Mouse (Mus musculus) MEL (cell line): ENCODE data around the gene Gmpr2. TPM values are rescaled to one million over a fixed set of nuclear protein-coding genes. Genes with fewer than 3 reads are reported as not detected.

Source experiments
- DNase-seq: peaks from one replicate; pipeline ENCODE4 v3.0.0; 2011; ENCODE audit warnings: low read depth, low spot score
- H3K27ac ChIP-seq: 2 replicates; pipeline ENCODE4 v1.5.1; 2012; ENCODE audit warnings: low read depth, mild to moderate bottlenecking, control low read depth, low read length, moderate library complexity; ENCODE audit not compliant: control insufficient read depth
- H3K27me3 ChIP-seq, 2 experiments: fragments of 150-350 bp in 1 of 2; sonication (generic) in 1 of 2; 2 replicates each; pipeline ENCODE4 v1.6.1; 2012; ENCODE audit warnings: low read length in 2 of 2, mild to moderate bottlenecking in 2 of 2, improper control_type of control experiment in 1 of 2, moderate library complexity in 1 of 2; ENCODE audit not compliant: insufficient read depth in 2 of 2, control insufficient read depth in 1 of 2
- H3K36me3 ChIP-seq, 2 experiments: 2 replicates each; pipeline ENCODE4 v1.6.1; 2012 to 2014; ENCODE audit warnings: low read length in 2 of 2, improper control_type of control experiment in 1 of 2, inconsistent platforms in 1 of 2, mild to moderate bottlenecking in 1 of 2; ENCODE audit not compliant: insufficient read depth in 2 of 2, control insufficient read depth in 1 of 2
- H3K4me1 ChIP-seq, 2 experiments: fragments of 150-350 bp in 1 of 2; sonication (generic) in 1 of 2; 2 replicates each; pipeline ENCODE4 v1.6.1; 2012; ENCODE audit warnings: low read length in 2 of 2, improper control_type of control experiment in 1 of 2, mild to moderate bottlenecking in 1 of 2; ENCODE audit not compliant: insufficient read depth in 2 of 2, control insufficient read depth in 1 of 2
- H3K4me3 ChIP-seq, 2 experiments: fragments of 150-350 bp in 1 of 2; sonication (generic) in 1 of 2; 2 replicates each; pipeline ENCODE4 v1.5.1; 2012; ENCODE audit warnings: low read depth in 2 of 2, low read length in 2 of 2, mild to moderate bottlenecking in 2 of 2, moderate library complexity in 2 of 2, control low read depth in 1 of 2, improper control_type of control experiment in 1 of 2; ENCODE audit not compliant: control insufficient read depth in 1 of 2, insufficient read depth in 1 of 2
- H3K79me2 ChIP-seq: 2 replicates; pipeline ENCODE4 v1.6.1; 2012; ENCODE audit warnings: mild to moderate bottlenecking, low read length, moderate library complexity; ENCODE audit not compliant: control insufficient read depth, poor library complexity, insufficient read depth
- H3K9ac ChIP-seq: 2 replicates; pipeline ENCODE4 v1.6.1; 2012; ENCODE audit warnings: low read depth, mild to moderate bottlenecking, control low read depth, low read length, moderate library complexity; ENCODE audit not compliant: control insufficient read depth, poor library complexity, severe bottlenecking
- H3K9me3 ChIP-seq: fragments of 150-350 bp; sonication (generic); replicated peaks from 2 replicates; pipeline ENCODE4 v1.6.1; 2012; ENCODE audit warnings: mild to moderate bottlenecking, low read length, improper control_type of control experiment, moderate library complexity; ENCODE audit not compliant: insufficient read depth
- BHLHE40 ChIP-seq: IDR thresholded peaks from 2 replicates; pipeline ENCODE4 v1.6.1; 2012; ENCODE audit warnings: low read depth, mild to moderate bottlenecking, inconsistent platforms, low read length, improper control_type of control experiment, borderline replicate concordance
- CHD1 ChIP-seq: IDR thresholded peaks from 2 replicates; pipeline ENCODE4 v1.6.1; 2012; ENCODE audit warnings: low read depth, mild to moderate bottlenecking, inconsistent platforms, low read length, improper control_type of control experiment
- CTCF ChIP-seq, 3 experiments: IDR thresholded peaks in 2 of 3; conservative IDR thresholded peaks in 1 of 3; 2 replicates each; pipeline ENCODE4 v1.5.1; 2011 to 2012; ENCODE audit warnings: low read length in 3 of 3, low read depth in 2 of 3, mild to moderate bottlenecking in 2 of 3, improper control_type of control experiment in 1 of 3, inconsistent platforms in 1 of 3, mixed read lengths in 1 of 3, moderate library complexity in 1 of 3; ENCODE audit not compliant: control insufficient read depth in 1 of 3, insufficient read depth in 1 of 3, poor library complexity in 1 of 3, severe bottlenecking in 1 of 3
- E2F4 ChIP-seq: IDR thresholded peaks from 2 replicates; pipeline ENCODE4 v1.6.1; 2011; ENCODE audit warnings: low read depth, low read length, improper control_type of control experiment, borderline replicate concordance
- ELF1 ChIP-seq: IDR thresholded peaks from 2 replicates; pipeline ENCODE4 v1.6.1; 2014; ENCODE audit warnings: low read depth, mild to moderate bottlenecking, inconsistent platforms, low read length, improper control_type of control experiment, moderate library complexity
- ETS1 ChIP-seq: IDR thresholded peaks from 2 replicates; pipeline ENCODE4 v1.6.1; 2012; ENCODE audit warnings: low read depth, mild to moderate bottlenecking, inconsistent platforms, low read length, improper control_type of control experiment, moderate library complexity
- GABPA ChIP-seq: IDR thresholded peaks from 2 replicates; pipeline ENCODE4 v1.6.1; 2012; ENCODE audit warnings: low read depth, mild to moderate bottlenecking, inconsistent platforms, low read length, improper control_type of control experiment, moderate library complexity
- KAT2A ChIP-seq: conservative IDR thresholded peaks from 2 replicates; pipeline ENCODE4 v1.6.1; 2012; ENCODE audit warnings: low read depth, low read length, improper control_type of control experiment, inconsistent platforms
- MAZ ChIP-seq: IDR thresholded peaks from 2 replicates; pipeline ENCODE4 v1.6.1; 2012; ENCODE audit warnings: low read depth, mild to moderate bottlenecking, inconsistent platforms, low read length, improper control_type of control experiment
- POLR2A ChIP-seq, 2 experiments: IDR thresholded peaks; 2 replicates each; pipeline ENCODE4 v1.6.1; 2011 to 2012; ENCODE audit warnings: low read length in 2 of 2, mild to moderate bottlenecking in 2 of 2, control low read depth in 1 of 2, improper control_type of control experiment in 1 of 2, low read depth in 1 of 2, moderate library complexity in 1 of 2; ENCODE audit not compliant: control insufficient read depth in 1 of 2, insufficient read depth in 1 of 2, poor library complexity in 1 of 2
- RAD21 ChIP-seq: IDR thresholded peaks from 2 replicates; pipeline ENCODE4 v1.6.1; 2011; ENCODE audit warnings: mild to moderate bottlenecking, low read depth, low read length, improper control_type of control experiment
- RCOR1 ChIP-seq: IDR thresholded peaks from 2 replicates; pipeline ENCODE4 v1.6.1; 2012; ENCODE audit warnings: low read depth, mild to moderate bottlenecking, inconsistent platforms, low read length, improper control_type of control experiment
- SIN3A ChIP-seq: IDR thresholded peaks from 2 replicates; pipeline ENCODE4 v1.6.1; 2012; ENCODE audit warnings: low read length, improper control_type of control experiment, inconsistent platforms
- TBP ChIP-seq: IDR thresholded peaks from 2 replicates; pipeline ENCODE4 v1.8.0; 2011; ENCODE audit warnings: low read depth, low read length, improper control_type of control experiment
- ZC3H11A ChIP-seq: IDR thresholded peaks from 2 replicates; pipeline ENCODE4 v1.6.1; 2012; ENCODE audit warnings: low read depth, mild to moderate bottlenecking, inconsistent platforms, low read length, improper control_type of control experiment
- ZNF384 ChIP-seq: IDR thresholded peaks from 2 replicates; pipeline ENCODE4 v1.6.1; 2012; ENCODE audit warnings: low read depth, mild to moderate bottlenecking, inconsistent platforms, low read length, improper control_type of control experiment
- polyA plus RNA-seq, 2 experiments: library from polyadenylated mRNA; stranded (reverse) in 1 of 2; unstranded in 1 of 2; fragments of >175 nt in 1 of 2; fragments of >200 nt in 1 of 2; gene quantifications; 2 replicates each; pipeline versions ENCODE4 v1.2.1 to v1.2.4; 2012; ENCODE audit warnings: low replicate concordance in 2 of 2, low read depth in 1 of 2; ENCODE audit not compliant: insufficient read length in 2 of 2, insufficient read depth in 1 of 2, missing spikeins in 1 of 2
- total RNA-seq: library from RNA; depleted of rRNA; stranded (reverse); fragments of 300-350 nt; gene quantifications from 2 replicates; pipeline ENCODE4 v1.2.3, GENCODE M21; 2012

Gene Gmpr2
- total and polyA plus RNA-seq, 3 experiments, result 22.3 to 28.8 TPM; not detected in 1

DNA sequence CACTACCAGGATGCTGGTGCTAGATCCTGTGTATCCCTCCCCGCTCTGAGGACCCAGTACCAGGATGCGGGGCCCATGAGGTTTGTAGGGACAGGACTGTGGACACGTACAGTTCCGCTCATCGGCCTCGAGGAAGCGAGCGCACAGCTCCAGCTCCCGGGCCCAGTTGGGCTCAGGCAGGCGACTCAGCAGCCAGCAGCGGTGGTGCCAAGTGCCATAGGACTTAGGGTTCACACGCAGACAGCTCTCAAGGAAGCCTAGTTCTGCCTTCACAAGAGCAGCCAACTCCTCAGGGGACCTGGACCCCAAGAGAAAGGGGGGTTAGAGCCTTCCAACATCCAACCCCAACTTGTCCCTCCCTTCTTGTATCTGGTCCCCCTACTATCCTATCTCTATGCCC, 48.9 kb downstream of the Gmpr2 start:
- no peak for DNase-seq
- Histone ChIP-seq H3K9ac (no peak overlapping the region), H3K36me3 (peaks cover 0 to 14% of the 10 kb centered on the region in 2 experiments; a peak in 2 of 4 replicates), H3K4me3 (no peak overlapping the region), H3K27me3 (no peaks in the 10 kb centered on the region), H3K9me3 (no peaks in the 10 kb centered on the region), H3K79me2 (peaks cover 2% of the 10 kb centered on the region; the same call in 1 of the 2 replicates), H3K27ac (no peak overlapping the region), H3K4me1 (peaks cover 11 to 12% of the 10 kb centered on the region in 2 experiments)
- TF ChIP-seq ETS1 (no peak), KAT2A (no peak), GABPA (no peak), RCOR1 (no peak), MAZ (no peak), TBP (no peak), RAD21 (no peak), E2F4 (no peak), BHLHE40 (no peak), POLR2A (IDR thresholded peaks at IDR 0.05; ENCODE audit: control insufficient read depth in 1 of 2, insufficient read depth in 1 of 2, low read depth in 1 of 2, low read length in 2 of 2, poor library complexity in 1 of 2) (no peak), ZNF384 (no peak), SIN3A (no peak), CHD1 (no peak), CTCF (IDR thresholded peaks at IDR 0.05 in 2 of 3, conservative IDR thresholded peaks at IDR 0.05 in 1 of 3; ENCODE audit: control insufficient read depth in 1 of 3, insufficient read depth in 1 of 3, low read depth in 2 of 3, low read length in 3 of 3, poor library complexity in 1 of 3, severe bottlenecking in 1 of 3) (no peak)

GRCm38 (mm10) chr14:55721076-55721475, 49.3 kb downstream of the Gmpr2 start:
- Histone ChIP-seq H3K9me3 (no peaks in the 10 kb centered on the region), H3K4me3 (peak overlapping the region; percentile 84 to 90; a peak in 3 of 4 replicates), H3K36me3 (peaks cover 0 to 14% of the 10 kb centered on the region in 2 experiments; a peak in 2 of 4 replicates), H3K79me2 (peaks cover 2% of the 10 kb centered on the region; the same call in 1 of the 2 replicates), H3K27ac (no peak overlapping the region), H3K27me3 (no peaks in the 10 kb centered on the region), H3K4me1 (peaks cover 11 to 12% of the 10 kb centered on the region in 2 experiments), H3K9ac (peak overlapping the region; percentile 83)
- no peak for DNase-seq
- TF ChIP-seq ELF1 (no peak), POLR2A (IDR thresholded peaks at IDR 0.05; ENCODE audit: control insufficient read depth in 1 of 2, insufficient read depth in 1 of 2, low read depth in 1 of 2, low read length in 2 of 2, poor library complexity in 1 of 2) (no peak), ZC3H11A (no peak)
